Mouse (Mus musculus) yolk sac, embryonic 10.5 days (tissue): Measurements from ENCODE around the gene Arap2.
"Not testable (repeated sequence)": the region's sequence is repeated elsewhere in the genome, so short reads cannot be mapped to it uniquely, and the experiment has no call there.

Experiments used
- DNase-seq: peaks from one replicate; pipeline ENCODE4 v3.0.0-alpha.2; 2017; ENCODE audit warnings: low spot score

Gene Arap2

GRCm38 (mm10) chr5:62743220-62743922, 22.6 kb downstream of the Arap2 start:
- DNase-seq: no peak

GRCm38 (mm10) chr5:62739451-62740415, 26.2 kb downstream of the Arap2 start:
- no peak for DNase-seq

GRCm38 (mm10) chr5:62730573-62730972, 35.4 kb downstream of the Arap2 start:
- DNase-seq: not testable (repeated sequence)

GRCm38 (mm10) chr5:62725551-62725950, 40.4 kb downstream of the Arap2 start:
- DNase-seq: no peak

- DNase-seq: no peak
These were observed 42.5 kb downstream of the Arap2 start for GRCm38 (mm10) chr5:62723261-62724105.

- no peak for DNase-seq
These were observed 49.5 kb downstream of the Arap2 start for GRCm38 (mm10) chr5:62716468-62716867.

GRCm38 (mm10) chr5:62715977-62716376, 50.0 kb downstream of the Arap2 start:
- DNase-seq: no peak

GRCm38 (mm10) chr5:62715436-62715835, 50.5 kb downstream of the Arap2 start:
- DNase-seq: no peak

GRCm38 (mm10) chr5:62710955-62711354, 55.0 kb downstream of the Arap2 start:
- no peak for DNase-seq

- no peak for DNase-seq
These were observed 59.1 kb downstream of the Arap2 start for GRCm38 (mm10) chr5:62706900-62707299.

GRCm38 (mm10) chr5:62689965-62690364, 76.0 kb downstream of the Arap2 start:
- DNase-seq: no peak

GRCm38 (mm10) chr5:62683751-62684150, 82.2 kb downstream of the Arap2 start:
- no peak for DNase-seq

- no peak for DNase-seq
These were observed 82.8 kb downstream of the Arap2 start for GRCm38 (mm10) chr5:62683207-62683606.

- no peak for DNase-seq
These were observed 88.6 kb downstream of the Arap2 start for GRCm38 (mm10) chr5:62677390-62677789.

GRCm38 (mm10) chr5:62672736-62673436, 93.1 kb downstream of the Arap2 start:
- no peak for DNase-seq

- DNase-seq: no peak
These were observed 100.6 kb downstream of the Arap2 start for GRCm38 (mm10) chr5:62665329-62665728.

GRCm38 (mm10) chr5:62664847-62665246, 101.1 kb downstream of the Arap2 start:
- DNase-seq: no peak

GRCm38 (mm10) chr5:62663206-62663605, 102.8 kb downstream of the Arap2 start:
- DNase-seq: no peak

- no peak for DNase-seq
These were observed 112.0 kb downstream of the Arap2 start for GRCm38 (mm10) chr5:62653924-62654323.

- no peak for DNase-seq
These were observed 123.6 kb downstream of the Arap2 start for GRCm38 (mm10) chr5:62642330-62642729.

- DNase-seq: no peak
These were observed 125.5 kb downstream of the Arap2 start for GRCm38 (mm10) chr5:62640501-62640900.
